Mouse (Mus musculus) testis, postnatal 10 days (tissue): ENCODE results near the gene Vmn2r90.
"Not testable (repeated sequence)": the region's sequence is repeated elsewhere in the genome, so short reads cannot be mapped to it uniquely, and the experiment has no call there.

ENCODE experiments used
- DNase-seq: peaks from one replicate; pipeline ENCODE4 v3.0.0; 2021; ENCODE audit warnings: low spot score

Gene Vmn2r90

GRCm38 (mm10) chr17:17703447-17703846 is at the start of gene Vmn2r90:
Gene Vmn2r90 (plus strand): TSS chr17:17703747.
- DNase-seq: no peak

- no peak for DNase-seq
Observed at GRCm38 (mm10) chr17:17654997-17655828, 48.3 kb upstream of the Vmn2r90 start.

DNA sequence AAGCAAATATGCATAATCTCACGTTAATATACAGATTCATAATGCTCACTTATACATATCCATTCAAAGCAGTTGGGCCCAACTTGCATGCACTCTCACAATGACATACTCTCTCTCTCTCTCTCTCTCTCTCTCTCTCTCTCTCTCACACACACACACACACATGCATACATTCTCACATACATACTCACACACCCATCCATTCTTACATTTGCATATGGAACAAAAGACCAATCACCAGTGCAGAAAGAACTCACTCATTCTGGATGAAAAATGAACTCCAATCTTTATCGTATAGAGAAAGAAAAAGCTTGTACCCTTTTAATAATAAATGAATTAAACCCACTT is 47.7 kb upstream of the Vmn2r90 start:
- DNase-seq: no peak

- no peak for DNase-seq
Observed at GRCm38 (mm10) chr17:17678781-17679180, 24.8 kb upstream of the Vmn2r90 start.

DNA sequence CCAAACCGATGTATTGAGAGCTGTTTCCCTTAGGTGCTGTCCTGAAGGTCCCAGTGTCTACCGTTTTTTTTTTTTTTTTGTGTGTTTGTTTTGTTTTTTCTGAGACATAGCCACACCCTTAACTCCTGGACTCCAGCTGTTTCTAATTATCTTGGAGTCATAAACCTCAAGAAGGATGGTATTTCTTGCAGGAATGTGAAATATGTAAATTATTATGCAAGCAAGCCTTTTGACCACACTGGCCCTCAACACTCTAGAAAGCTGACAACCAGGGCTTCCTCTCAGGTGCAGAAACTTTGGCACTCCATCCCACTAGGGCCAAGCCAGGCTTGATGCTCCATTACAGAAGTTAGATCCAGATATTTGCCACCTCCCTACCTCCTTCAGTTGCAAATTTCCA is 12.9 kb upstream of the Vmn2r90 start:
- no peak for DNase-seq

DNA sequence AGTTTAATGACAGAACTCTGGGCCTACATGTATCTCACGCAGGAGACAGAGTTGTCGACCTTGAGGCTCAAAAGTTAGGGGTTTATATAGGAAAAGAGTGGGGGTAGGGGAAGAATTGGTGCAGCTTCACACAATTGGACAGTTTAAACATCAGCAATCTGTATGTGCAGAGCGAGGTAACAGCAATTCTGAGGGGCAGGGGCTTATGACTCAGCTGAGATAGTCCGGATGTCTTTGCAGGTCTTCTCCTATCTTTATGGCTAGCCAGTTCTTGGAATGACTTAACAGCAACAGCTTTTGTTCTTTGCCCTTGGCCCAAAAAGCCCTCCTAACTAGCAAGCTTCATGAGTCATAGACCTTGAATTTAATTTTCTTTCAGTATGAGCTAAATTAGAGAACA is 28.8 kb downstream of the Vmn2r90 start:
- DNase-seq: not testable (repeated sequence)

DNA sequence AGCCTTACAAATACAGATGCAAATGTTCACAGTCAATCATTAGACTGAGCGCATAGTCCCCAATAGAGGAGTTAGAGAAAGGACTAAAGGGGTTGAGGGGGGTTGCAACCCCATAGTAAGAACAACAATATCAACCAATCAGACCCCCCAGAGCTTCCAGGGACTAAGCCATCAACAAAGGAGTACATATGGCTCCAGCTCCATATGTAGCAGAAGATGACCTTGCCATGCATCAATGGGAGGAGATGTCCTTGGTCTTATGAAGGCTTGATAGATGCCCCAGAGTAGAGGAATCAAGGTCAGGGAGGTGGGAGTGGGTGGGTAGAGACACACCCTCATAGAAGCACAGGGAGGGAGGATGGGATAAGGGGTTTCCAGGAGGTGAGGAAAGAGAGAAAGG is 35.1 kb downstream of the Vmn2r90 start:
- DNase-seq: no peak

GRCm38 (mm10) chr17:17739300-17739699 is 35.8 kb downstream of the Vmn2r90 start:
- not testable (repeated sequence) for DNase-seq

GRCm38 (mm10) chr17:17739936-17740335 is 36.4 kb downstream of the Vmn2r90 start:
- not testable (repeated sequence) for DNase-seq

GRCm38 (mm10) chr17:17741516-17741915 is 38.0 kb downstream of the Vmn2r90 start:
- not testable (repeated sequence) for DNase-seq

DNA sequence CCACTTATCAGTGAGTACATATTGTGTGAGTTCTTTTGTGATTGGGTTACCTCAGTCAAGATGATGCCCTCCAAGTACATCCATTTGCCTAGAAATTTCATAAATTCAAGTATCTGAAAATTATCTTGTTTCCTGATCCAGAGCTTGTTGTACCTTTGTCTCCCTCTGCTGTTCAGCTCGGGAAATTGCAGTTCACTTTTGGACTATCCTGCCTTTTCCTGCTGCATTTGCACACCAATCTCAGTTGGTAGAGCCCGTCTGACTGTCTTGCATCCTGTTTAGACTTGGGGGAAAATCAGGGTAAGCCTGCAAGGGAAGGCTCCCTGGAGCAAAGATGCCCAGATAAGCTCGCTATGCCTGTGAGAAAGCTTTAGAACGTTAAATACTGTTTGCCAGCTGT is 45.8 kb downstream of the Vmn2r90 start:
- DNase-seq: peak; percentile 46

GRCm38 (mm10) chr17:17762614-17763293 is 59.2 kb downstream of the Vmn2r90 start:
- no peak for DNase-seq

GRCm38 (mm10) chr17:17764206-17764605 is 60.7 kb downstream of the Vmn2r90 start:
- DNase-seq: no peak

DNA sequence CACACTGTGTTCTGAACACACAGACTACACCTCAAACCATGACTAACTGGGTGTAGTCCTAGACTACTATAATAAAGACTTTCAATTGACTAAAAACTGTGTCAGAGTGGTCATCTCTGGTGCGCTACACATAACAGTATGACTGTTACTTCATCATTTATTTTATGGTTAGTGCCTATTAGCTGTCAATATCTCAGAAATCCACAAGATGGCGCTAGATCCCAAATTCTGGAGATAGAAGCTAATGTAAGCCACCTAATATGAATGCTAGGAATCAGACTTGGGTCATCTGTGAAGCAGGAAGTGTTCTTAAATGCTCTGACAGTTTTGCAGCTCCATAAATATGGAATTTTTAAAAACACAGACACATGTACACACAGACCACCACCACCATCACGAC is 62.9 kb downstream of the Vmn2r90 start:
- no peak for DNase-seq
